Mouse (Mus musculus): ENCODE measurements at regions not wholly inside any gene's neighbourhood (a gene's known extent, or its start where the extent isn't known, plus 50 kb on each side); places are given as distances from the start of the nearest gene placed in this dataset.

DNA sequence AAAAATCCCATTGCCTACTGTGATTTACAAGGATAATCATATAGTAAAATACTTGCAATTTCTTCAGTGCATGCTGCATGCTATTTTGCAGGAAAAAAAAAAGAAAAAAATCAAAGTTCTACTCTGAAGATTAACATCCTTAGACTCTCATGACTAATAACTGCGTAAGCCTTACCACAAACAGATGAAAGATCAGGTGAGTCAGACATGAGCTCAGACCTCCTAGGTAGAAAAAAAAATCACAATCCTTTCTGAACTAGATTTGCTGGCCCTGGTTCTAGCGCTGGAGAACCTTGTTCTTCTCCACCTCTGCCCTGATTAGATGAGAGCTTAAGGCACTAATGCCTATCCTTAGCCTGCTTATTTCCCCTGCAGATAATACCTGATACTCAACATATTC, 96.1 kb upstream of the Snap25 start:
- no peak for DNase-seq (ENCODE audit: low spot score in 2 of 2)
- intact Hi-C loops (cut with DNase I), result no loop called here

DNA sequence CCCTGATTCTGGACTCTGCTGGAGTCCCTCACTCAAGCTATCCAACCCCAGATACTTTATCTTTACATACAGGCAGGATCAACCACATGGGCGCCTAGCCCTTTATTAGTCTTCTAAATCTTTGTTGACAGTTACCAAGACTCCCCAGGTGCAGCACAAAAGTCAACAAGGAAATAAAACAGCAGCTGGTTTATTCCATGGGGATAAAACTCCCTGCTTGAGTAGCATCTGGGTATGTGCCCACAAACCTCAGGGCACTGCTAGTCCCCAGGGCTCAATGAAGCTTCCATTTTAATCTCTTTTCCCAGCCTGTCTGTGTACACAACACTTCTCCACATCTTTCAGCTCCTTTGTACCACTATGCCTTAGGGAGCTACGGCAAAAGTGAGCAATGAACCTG, 95.1 kb upstream of the Snap25 start:
- DNase-seq (ENCODE audit: low spot score in 2 of 2), result no peak
- intact Hi-C loops (cut with DNase I), result no loop called here

DNA sequence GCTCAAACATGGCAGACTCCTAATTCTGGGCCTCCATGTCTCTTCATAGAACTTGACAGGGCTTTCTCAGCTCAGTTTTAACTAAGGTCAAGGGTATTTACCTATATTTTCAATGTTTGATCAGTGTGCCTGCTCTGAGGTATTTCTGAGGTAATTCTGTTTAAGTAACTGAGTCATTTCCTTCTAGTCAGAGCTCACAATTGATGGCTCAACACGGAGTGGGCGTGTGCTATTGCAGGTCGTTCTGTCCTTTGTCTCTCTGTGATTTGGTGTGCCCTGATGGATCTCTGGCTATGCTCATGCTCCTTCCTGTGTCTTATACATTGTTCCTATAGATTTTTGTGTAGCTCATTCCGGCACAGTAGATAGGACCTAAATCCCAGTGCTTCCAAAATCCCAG, 92.9 kb upstream of the Snap25 start:
- intact Hi-C loops (cut with DNase I), result no loop called here
- DNase-seq (ENCODE audit: low spot score in 2 of 2), result no peak

DNA sequence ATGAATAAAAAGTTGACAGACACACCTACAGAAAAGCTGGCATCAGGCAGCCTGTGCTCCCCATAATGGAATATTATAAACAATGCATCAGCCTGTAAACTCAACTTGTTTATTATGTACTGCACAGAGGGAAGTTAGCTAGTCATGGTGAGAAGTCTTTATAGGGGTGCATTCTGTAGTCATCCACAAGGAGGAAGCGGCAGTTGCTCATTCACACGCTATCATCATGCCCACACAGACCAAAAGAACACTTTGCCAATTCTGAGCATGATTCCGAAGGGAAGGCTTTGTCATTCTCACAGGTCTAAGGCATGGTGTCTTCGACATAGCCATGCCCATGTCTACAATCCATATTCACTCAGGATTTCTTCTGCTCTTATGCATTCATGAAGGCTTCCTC, 92.3 kb upstream of the Snap25 start:
- DNase-seq (ENCODE audit: low spot score in 2 of 2), result peak in 1 of 2 experiments; percentile 28
- intact Hi-C loops (cut with DNase I), result no loop called here

DNA sequence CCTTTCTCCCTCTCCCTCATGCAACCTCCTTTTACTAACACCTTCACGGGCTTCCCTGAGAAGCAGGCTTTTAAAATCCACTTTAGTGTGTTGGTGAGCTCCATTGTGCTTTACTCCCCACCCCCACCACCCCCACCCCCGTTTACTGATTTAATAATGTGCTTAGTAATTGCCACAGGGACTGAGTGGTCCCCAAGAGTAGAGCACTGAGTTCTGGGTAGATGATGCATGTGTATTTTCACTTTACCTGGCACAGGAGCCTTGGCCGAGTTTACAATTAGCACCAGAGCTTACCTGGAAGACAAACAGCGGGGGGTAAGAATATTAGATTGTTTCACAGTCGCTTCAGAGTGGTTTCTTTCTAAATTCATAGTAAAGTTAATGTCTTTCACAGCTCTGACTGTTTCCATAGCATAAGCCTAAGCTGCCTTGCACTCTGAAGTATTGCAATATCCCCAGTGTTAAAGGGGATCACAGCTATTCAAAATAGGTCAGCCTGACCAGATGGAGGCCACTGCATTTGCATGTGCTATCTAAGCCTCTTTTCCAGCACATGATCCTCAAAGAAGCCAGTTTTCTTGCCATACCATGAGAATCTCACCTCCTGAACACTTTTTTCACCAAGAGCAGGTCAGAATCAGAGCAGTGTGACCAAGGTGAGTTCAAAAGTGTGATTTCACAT, 89.3 kb upstream of the Snap25 start:
- intact Hi-C loops (cut with DNase I), result no loop called here

DNA sequence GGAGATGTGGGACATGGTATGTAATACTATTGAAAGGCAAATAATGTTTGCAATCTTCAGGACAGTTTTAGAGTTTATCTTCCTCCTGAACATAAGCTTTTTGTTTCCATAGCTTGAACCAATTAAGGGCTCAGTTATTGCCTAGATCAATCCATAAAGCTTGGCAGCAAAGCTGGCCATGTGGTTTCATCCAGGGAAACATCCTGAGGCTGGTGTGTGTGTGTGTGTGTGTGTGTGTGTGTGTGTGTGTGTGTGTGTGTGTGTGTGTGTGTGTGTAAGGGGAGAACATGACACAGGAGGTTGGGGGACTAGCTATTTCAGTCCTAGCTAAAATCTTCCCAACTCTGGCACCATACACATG, 88.8 kb upstream of the Snap25 start:
- intact Hi-C loops (cut with DNase I), result no loop called here
- DNase-seq (ENCODE audit: low spot score in 2 of 2), result no peak

More for the DNA sequence above, 89.3 kb upstream of the Snap25 start:
- no peak for DNase-seq (ENCODE audit: low spot score in 2 of 2)

DNA sequence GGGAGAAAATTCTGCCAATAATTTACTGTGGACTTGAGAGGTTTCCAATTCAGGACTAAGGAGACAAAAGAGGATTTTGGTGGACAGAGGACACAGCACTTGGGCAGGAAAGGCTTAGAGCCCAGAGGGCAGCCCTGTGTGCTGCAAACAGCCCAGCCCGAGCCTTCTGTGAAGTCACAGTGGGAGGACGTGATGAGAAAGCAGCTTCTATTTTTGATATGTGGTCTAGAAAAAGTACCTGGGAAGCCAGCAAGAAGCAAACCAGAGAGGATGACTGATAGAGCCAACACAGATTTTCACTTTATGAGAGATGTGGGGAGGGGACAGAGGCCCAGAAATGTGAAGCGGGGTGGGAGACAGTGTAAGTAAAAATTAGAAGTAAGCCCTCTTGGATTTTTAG, 66.3 kb upstream of the Snap25 start:
- intact Hi-C loops (cut with DNase I), result loop anchor here (1.0 kb wide), 1 partner anchor 66 kb away; the partner anchor contains the start of gene Snap25
- peak; percentile 28 to 79 for DNase-seq (ENCODE audit: low spot score in 2 of 2)

DNA sequence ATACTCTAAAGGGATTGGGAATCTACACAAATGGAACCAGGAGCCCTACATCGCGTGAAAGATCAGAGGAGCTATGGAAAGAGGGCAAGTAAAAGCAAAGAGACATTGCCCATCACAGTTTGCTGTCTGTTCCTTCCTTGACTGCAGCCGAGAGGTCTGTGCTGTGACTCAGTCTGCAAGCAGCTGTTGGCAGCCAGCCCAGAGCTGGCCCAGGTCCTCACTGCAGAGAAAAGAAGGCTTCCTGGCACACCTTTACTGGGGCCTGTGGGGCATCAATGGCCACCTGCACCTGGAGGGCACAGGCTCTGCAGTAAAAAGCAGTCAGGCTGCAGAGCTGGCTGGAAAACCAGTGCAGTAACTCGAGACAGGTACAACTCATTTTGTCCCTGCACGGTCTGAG, 64.6 kb upstream of the Snap25 start:
- intact Hi-C loops (cut with DNase I), result no loop called here
- peak; percentile 23 to 47 for DNase-seq (ENCODE audit: low spot score in 2 of 2)

DNA sequence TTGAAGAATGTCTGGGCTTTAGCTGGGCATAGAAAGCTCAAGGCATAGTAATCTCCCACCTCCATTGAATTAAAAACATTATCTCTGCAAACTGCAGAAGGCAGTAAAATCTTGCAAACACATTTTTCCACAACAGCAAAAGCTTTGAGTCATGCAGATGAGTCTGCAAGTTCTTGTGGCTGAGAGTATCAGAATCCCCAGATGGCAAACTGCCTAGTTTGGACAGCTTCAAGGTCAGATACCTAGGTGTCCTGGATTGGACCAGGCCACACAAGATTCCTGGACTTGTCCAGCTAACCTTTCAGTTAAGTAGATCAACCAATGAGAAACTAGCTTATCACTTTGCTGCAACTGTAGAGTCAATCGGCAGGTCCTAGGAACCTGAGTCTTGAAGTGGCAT, 62.5 kb upstream of the Snap25 start:
- DNase-seq (ENCODE audit: low spot score in 2 of 2), result peak in 1 of 2 experiments; percentile 50
- intact Hi-C loops (cut with DNase I), result no loop called here

DNA sequence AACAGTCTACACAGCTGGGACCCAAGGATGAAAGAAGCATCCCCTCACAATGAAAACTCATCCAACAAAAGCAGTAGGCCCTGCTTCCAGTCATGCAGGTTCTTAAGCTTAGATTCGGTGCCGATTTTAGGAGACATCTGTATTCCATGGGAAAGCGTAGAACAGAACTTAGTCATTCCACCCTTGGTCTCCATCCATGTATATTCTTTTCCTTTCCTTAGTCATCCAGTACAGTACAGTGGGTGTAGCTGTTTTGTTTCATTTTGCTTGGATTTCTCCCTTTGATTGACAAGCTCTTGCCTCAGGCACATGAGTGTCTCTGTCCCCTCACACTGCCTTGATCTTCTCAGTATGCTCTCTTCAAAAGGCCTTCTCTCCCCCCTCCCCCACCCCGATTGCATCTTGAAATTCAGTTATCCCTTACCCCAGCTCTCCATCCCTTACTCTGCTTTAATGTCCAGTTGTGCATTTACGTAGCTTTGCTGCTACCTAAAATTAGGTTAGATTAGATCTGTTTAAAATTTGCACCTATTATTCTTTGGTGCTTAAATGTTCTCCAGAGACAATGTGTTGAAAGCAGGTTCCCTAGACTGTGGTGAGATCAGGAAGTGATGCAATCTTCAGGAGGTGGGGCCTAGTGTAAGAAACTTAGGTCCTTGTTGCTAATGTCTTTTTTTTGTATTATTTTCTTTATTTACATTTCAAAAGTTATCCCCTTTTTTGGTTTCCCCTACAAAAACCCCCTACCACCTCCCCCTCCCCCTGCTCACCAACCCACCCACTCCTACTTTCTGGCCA, 60.8 kb upstream of the Snap25 start:
- peak in 1 of 2 experiments; percentile 37 for DNase-seq (ENCODE audit: low spot score in 2 of 2)

More for the DNA sequence above, 60.8 kb upstream of the Snap25 start:
- intact Hi-C loops (cut with DNase I), result no loop called here

Measured in left cerebral cortex, postnatal 25 days (tissue).